Mouse (Mus musculus) left cerebral cortex, postnatal 14 days (tissue): ENCODE results near the gene Nup35. TPM values are rescaled to one million over a fixed set of nuclear protein-coding genes. Genes with fewer than 3 reads are reported as not detected.

ENCODE experiments used
- DNase-seq, 2 experiments: peaks; one replicate each; pipeline ENCODE4 v3.0.0; 2021 to 2022; ENCODE audit warnings: low spot score in 2 of 2, mixed read lengths in 1 of 2
- intact Hi-C: fragments of 180-260 bp; cut with DNase I; formaldehyde crosslinking; loops from one replicate; pipeline ENCODE4 v1.15.1; 2025
- microRNA-seq, 2 experiments: library from miRNA; unstranded; fragments of <30 nt; microRNA quantifications; one replicate each; pipeline ENCODE4 v1.2.0; 2022
- total RNA-seq, 2 experiments: library from RNA; stranded (reverse); gene quantifications; 2 replicates each; pipeline ENCODE4 v1.2.3; 2021

Nup35 gene
- total RNA-seq, 2 experiments from 2014 or later: 15.2 to 15.9 TPM

GRCm38 (mm10) chr2:80624523-80624922 lies 7.5 kb downstream of the Nup35 start:
- DNase-seq: no peak
- intact Hi-C loops: no loop called here

- peak in 1 of 2 experiments; percentile 13 for DNase-seq
- intact Hi-C loops: no loop called here
Measured at GRCm38 (mm10) chr2:80632336-80633026, 15.4 kb downstream of the Nup35 start.

- intact Hi-C loops: loop anchor here (5.0 kb wide), 1 partner anchor 56 kb away; the partner anchor contains the start of gene Nckap1
- peak; percentile 93 to 95 for DNase-seq
Measured at GRCm38 (mm10) chr2:80638364-80639241, 21.6 kb downstream of the Nup35 start.

- DNase-seq: no peak
- intact Hi-C loops: loop anchor here (5.0 kb wide), 1 partner anchor 57 kb away; the partner anchor contains the start of gene Nckap1
Measured at GRCm38 (mm10) chr2:80639398-80639797, 22.4 kb downstream of the Nup35 start.

GRCm38 (mm10) chr2:80639864-80640263 lies 22.8 kb downstream of the Nup35 start:
- no peak for DNase-seq
- intact Hi-C loops: loop anchor here (5.0 to 10.0 kb wide), 2 partner anchors 58 to 285 kb away; partner anchors contain the start of gene Nckap1

- DNase-seq: no peak
- intact Hi-C loops: no loop called here
Measured at GRCm38 (mm10) chr2:80661414-80661813, 44.4 kb downstream of the Nup35 start.

- intact Hi-C loops: no loop called here
- DNase-seq: no peak
Measured at GRCm38 (mm10) chr2:80662682-80663081, 45.6 kb downstream of the Nup35 start.

GRCm38 (mm10) chr2:80667396-80667964 lies 50.4 kb downstream of the Nup35 start:
- DNase-seq: peak; percentile 33 to 40
- intact Hi-C loops: no loop called here

- peak in 1 of 2 experiments; percentile 10 for DNase-seq
- intact Hi-C loops: no loop called here
Measured at GRCm38 (mm10) chr2:80669868-80670666, 53.0 kb downstream of the Nup35 start.

GRCm38 (mm10) chr2:80678803-80679202 lies 61.8 kb downstream of the Nup35 start:
- intact Hi-C loops: no loop called here

GRCm38 (mm10) chr2:80683727-80684239 lies 66.7 kb downstream of the Nup35 start:
- DNase-seq: no peak
- intact Hi-C loops: no loop called here

More at GRCm38 (mm10) chr2:80678803-80679202, 61.8 kb downstream of the Nup35 start:
- no peak for DNase-seq

GRCm38 (mm10) chr2:80684396-80685071 lies 67.5 kb downstream of the Nup35 start:
- intact Hi-C loops: no loop called here
- no peak for DNase-seq

GRCm38 (mm10) chr2:80688261-80688660 lies 71.2 kb downstream of the Nup35 start:
- intact Hi-C loops: no loop called here
- no peak for DNase-seq

GRCm38 (mm10) chr2:80707429-80707828 lies 90.4 kb downstream of the Nup35 start:
- no peak for DNase-seq
- intact Hi-C loops: no loop called here

Small RNA genes within 50 kb of the gene (microRNA-seq; reads per million reads assigned to microRNA genes)
- 0 reads per million in 2 experiments for gene Mir684-1

Other genes with a start within 250 kb of the Nup35 start
- gene Frzb, start 169.6 kb upstream of the Nup35 start, total RNA-seq: 10 to 100 TPM; 18.3 to 26.8 TPM
- 100 to 1,000 TPM; 364 to 384 TPM for gene Nckap1, start 35.9 kb upstream of the Nup35 start, total RNA-seq
- 10 to 100 TPM; 19.7 to 21.3 TPM for gene Dusp19, start 191 bp upstream of the Nup35 start, total RNA-seq